In genomic region chr2:7328018-7328899, GRCm38 (mm10) we compare ENCODE assay signal across 28 mouse cellular contexts.
DNase-seq lines count a peak whose midpoint lies in the region; ATAC-seq lines count a peak whose summit lies in the region.
"Had no signal": no experiment of that assay in that cellular context is flagged by ENCODE, and none has a peak within 500 bp of the region (broad histone marks: within the 10 kb centered on the region; RNA-seq: fewer than 3 reads in every experiment).

No protein-coding gene starts in this region.

- H3K36me3 ChIP-seq in heart, embryonic 10.5 days, result no peaks in the 10 kb centered on the region
- H3K36me3 ChIP-seq in midbrain, embryonic 11.5 days (ENCODE audit: control insufficient read depth, insufficient read depth, low read length), result no peaks in the 10 kb centered on the region
- no peaks in the 10 kb centered on the region for H3K36me3 ChIP-seq in midbrain, embryonic 10.5 days
- H3K36me3 ChIP-seq: embryonic facial prominence, embryonic 10.5 days; embryonic facial prominence, embryonic 15.5 days; forebrain, embryonic 12.5 days; liver, embryonic 12.5 days had no signal

- DNase-seq in adrenal gland, postnatal 14 days, result peak; percentile 9
- no peak for DNase-seq in adrenal gland, postnatal 10 days
- peak; percentile 17 for DNase-seq in heart, adult 8-10 months (ENCODE audit: low spot score)
- no peak for DNase-seq in heart, embryonic 10.5 days (ENCODE audit: low spot score)
- peak; percentile 47 for DNase-seq in midbrain, embryonic 11.5 days (ENCODE audit: low spot score, missing footprints)
- no peak for DNase-seq in midbrain, embryonic 10.5 days (ENCODE audit: low spot score)
- DNase-seq in heart, postnatal 25 days (ENCODE audit: low spot score), result peak; percentile 1
- DNase-seq: cerebellum, adult 18-20 months; cerebellum, postnatal 14 days; forebrain, postnatal 0 days; gastrocnemius, postnatal 14 days; kidney, adult 9 months; kidney, postnatal 14 days; left cerebral cortex, postnatal 4 days; liver, postnatal 0 days; lung, postnatal 36 days; midbrain, embryonic 14.5 days; right cerebral cortex, adult 18-20 months; thymus, adult 2 months; thymus, postnatal 36 days had no signal

- ATAC-seq in midbrain, embryonic 11.5 days (ENCODE audit: low FRiP score), result no peak
- no peak for ATAC-seq in megakaryocyte, adult 5-6 weeks (ENCODE audit: poor library complexity, severe bottlenecking)
- ATAC-seq: forebrain, postnatal 0 days; intestine, postnatal 0 days; liver, embryonic 12.5 days; liver, postnatal 0 days had no signal

- intact Hi-C loops in heart, postnatal 25 days (cut with DNase I), result no loop called here

- 62% methylated on average over 8 of the region's 8 CpGs for WGBS in heart, embryonic 10.5 days
- 75% methylated on average over 8 of the region's 8 CpGs for WGBS in midbrain, embryonic 11.5 days
- 73% methylated on average over 8 of the region's 8 CpGs for WGBS in midbrain, embryonic 10.5 days

- H3K27ac ChIP-seq in heart, embryonic 10.5 days, result no peak overlapping the region
- no peak overlapping the region for H3K27ac ChIP-seq in midbrain, embryonic 11.5 days (ENCODE audit: low read depth, low read length)
- no peak overlapping the region for H3K27ac ChIP-seq in midbrain, embryonic 10.5 days (replicated peaks)
- H3K27ac ChIP-seq: embryonic facial prominence, embryonic 10.5 days; embryonic facial prominence, embryonic 15.5 days; forebrain, embryonic 12.5 days; hindbrain, embryonic 14.5 days; liver, embryonic 12.5 days had no signal

- no peaks in the 10 kb centered on the region for H3K4me1 ChIP-seq in heart, embryonic 10.5 days
- H3K4me1 ChIP-seq in midbrain, embryonic 11.5 days (ENCODE audit: control insufficient read depth, insufficient read depth, low read length), result no peaks in the 10 kb centered on the region
- H3K4me1 ChIP-seq in midbrain, embryonic 10.5 days, result no peaks in the 10 kb centered on the region; the same call in 1 of the 2 replicates
- H3K4me1 ChIP-seq: embryonic facial prominence, embryonic 10.5 days; embryonic facial prominence, embryonic 15.5 days; forebrain, embryonic 12.5 days; liver, embryonic 12.5 days; megakaryocyte, embryonic 14.5 days had no signal

- H3K27me3 ChIP-seq in heart, embryonic 10.5 days (ENCODE audit: insufficient read depth, poor library complexity, severe bottlenecking), result no peaks in the 10 kb centered on the region
- H3K27me3 ChIP-seq in midbrain, embryonic 11.5 days (ENCODE audit: control insufficient read depth, insufficient read depth, low read length), result no peaks in the 10 kb centered on the region; the same call in 1 of the 2 replicates
- H3K27me3 ChIP-seq in midbrain, embryonic 10.5 days (ENCODE audit: low read depth, poor library complexity, severe bottlenecking), result no peaks in the 10 kb centered on the region
- H3K27me3 ChIP-seq: embryonic facial prominence, embryonic 15.5 days; forebrain, embryonic 12.5 days; liver, embryonic 12.5 days; megakaryocyte, embryonic 14.5 days had no signal

- H3K9me3 ChIP-seq in heart, embryonic 10.5 days, result no peaks in the 10 kb centered on the region
- no peaks in the 10 kb centered on the region for H3K9me3 ChIP-seq in midbrain, embryonic 11.5 days (ENCODE audit: control insufficient read depth, low read length)
- no peaks in the 10 kb centered on the region for H3K9me3 ChIP-seq in midbrain, embryonic 10.5 days (replicated peaks)
- H3K9me3 ChIP-seq: embryonic facial prominence, embryonic 10.5 days; embryonic facial prominence, embryonic 15.5 days; forebrain, embryonic 12.5 days; liver, embryonic 12.5 days; megakaryocyte, embryonic 14.5 days had no signal

- H3K9ac ChIP-seq in midbrain, embryonic 11.5 days (ENCODE audit: low read length), result no peak overlapping the region
- H3K9ac ChIP-seq: embryonic facial prominence, embryonic 15.5 days; forebrain, embryonic 12.5 days; forebrain, postnatal 0 days; hindbrain, embryonic 14.5 days; liver, embryonic 12.5 days; liver, postnatal 0 days had no signal

- H3K4me2 ChIP-seq in midbrain, embryonic 11.5 days, result no peak overlapping the region
- H3K4me2 ChIP-seq: embryonic facial prominence, embryonic 15.5 days; forebrain, embryonic 12.5 days; hindbrain, embryonic 14.5 days; liver, embryonic 12.5 days had no signal

- no peak overlapping the region for H3K4me3 ChIP-seq in heart, embryonic 10.5 days
- no peak overlapping the region for H3K4me3 ChIP-seq in midbrain, embryonic 11.5 days (ENCODE audit: low read depth, low read length)
- H3K4me3 ChIP-seq in midbrain, embryonic 10.5 days, result no peak overlapping the region
- H3K4me3 ChIP-seq: embryonic facial prominence, embryonic 10.5 days; embryonic facial prominence, embryonic 15.5 days; forebrain, embryonic 12.5 days; liver, embryonic 12.5 days; megakaryocyte, embryonic 14.5 days had no signal

Comparison
In these comparisons a context has a peak if more than half of its experiments do, and no peak if none do; other contexts are left out.
1. DNase-seq: peak in adrenal gland, postnatal 14 days (single experiment), heart, adult 8-10 months (single experiment), midbrain, embryonic 11.5 days (single experiment) and heart, postnatal 25 days (single experiment); none in adrenal gland, postnatal 10 days (single experiment), heart, embryonic 10.5 days (single experiment) and midbrain, embryonic 10.5 days (single experiment).